Mouse (Mus musculus) stomach, postnatal 0 days (tissue): ENCODE measurements at regions not wholly inside any gene's neighbourhood (a gene's known extent, or its start where the extent isn't known, plus 50 kb on each side); places are given as distances from the start of the nearest gene placed in this dataset.

Experiments
- ATAC-seq: fragments of 200-750 bp; cut with Nextera tagmentation; 2 replicates; pipeline ENCODE4 v1.8.0; 2017; ENCODE audit not compliant: low FRiP score, low TSS enrichment
- DNase-seq: peaks from one replicate; pipeline ENCODE4 v3.0.0-alpha.2; 2016; ENCODE audit warnings: low spot score
- H3K27ac ChIP-seq: fragments of 300-500 bp; sonication (generic); replicated peaks from 2 replicates; pipeline ENCODE4 v1.5.1; 2014; ENCODE audit warnings: mild to moderate bottlenecking, control low read depth
- H3K27me3 ChIP-seq: fragments of 300-500 bp; sonication (generic); 2 replicates; pipeline ENCODE4 v1.6.1; 2014; ENCODE audit warnings: low read length; ENCODE audit not compliant: control insufficient read depth, insufficient read depth
- H3K36me3 ChIP-seq: fragments of 300-500 bp; sonication (generic); 2 replicates; pipeline ENCODE4 v1.6.1; 2014; ENCODE audit warnings: low read length, mixed read lengths; ENCODE audit not compliant: control insufficient read depth, insufficient read depth
- H3K4me1 ChIP-seq: fragments of 300-500 bp; sonication (generic); replicated peaks from 2 replicates; pipeline ENCODE4 v1.6.1; 2014; ENCODE audit warnings: antibody characterized with exemption; ENCODE audit not compliant: control insufficient read depth, insufficient read depth
- H3K4me2 ChIP-seq: fragments of 300-500 bp; sonication (generic); replicated peaks from 2 replicates; pipeline ENCODE4 v1.6.1; 2014; ENCODE audit warnings: low read depth, mild to moderate bottlenecking, control low read depth, moderate library complexity
- H3K4me3 ChIP-seq: fragments of 300-500 bp; sonication (generic); 2 replicates; pipeline ENCODE4 v1.5.1; 2014; ENCODE audit warnings: low read depth, low read length, control low read depth
- H3K9ac ChIP-seq: fragments of 300-500 bp; sonication (generic); 2 replicates; pipeline ENCODE4 v1.6.1; 2014; ENCODE audit warnings: mild to moderate bottlenecking, low read length, control low read depth, mixed read lengths
- H3K9me3 ChIP-seq: fragments of 300-500 bp; sonication (generic); 2 replicates; pipeline ENCODE4 v1.6.1; 2016; ENCODE audit warnings: low read length; ENCODE audit not compliant: control insufficient read depth
- CTCF ChIP-seq: IDR thresholded peaks from 2 replicates; pipeline ENCODE4 v1.5.1; 2016; ENCODE audit warnings: antibody characterized with exemption, low read depth, mild to moderate bottlenecking, moderate library complexity
- EP300 ChIP-seq: optimal IDR thresholded peaks from 2 replicates; pipeline ENCODE3; 2016; ENCODE audit warnings: antibody characterized with exemption
- WGBS: fragments of 180-500 bp; shearing (Covaris S2); extraction: QIAGEN DNeasy Blood & Tissue Kit; methylation state at CpG from one replicate; pipeline ENCODE4 v1.1.7; 2014; 5-methylcytosine and 5-hydroxymethylcytosine counted together

- TF ChIP-seq EP300 = no peak
- no peak for TF ChIP-seq CTCF
- Histone ChIP-seq H3K36me3 (no peaks in the 10 kb centered on the region), H3K4me1 (no peaks in the 10 kb centered on the region), H3K9me3 (no peaks in the 10 kb centered on the region), H3K4me2 (no peak overlapping the region), H3K27ac (no peak overlapping the region), H3K27me3 (no peaks in the 10 kb centered on the region), H3K9ac (no peak overlapping the region), H3K4me3 (no peak overlapping the region)
- ATAC-seq (no peak), DNase-seq (no peak)
- 86% methylated on average over 5 of the region's 5 CpGs for WGBS
These were observed 122.9 kb downstream of the Sem1 start for GRCm38 (mm10) chr6:6455566-6455965.

GRCm38 (mm10) chr6:6454396-6454795, 124.1 kb downstream of the Sem1 start:
- WGBS = 72% methylated on average over 2 of the region's 2 CpGs
- no peak overlapping the region for H3K9ac ChIP-seq
- no peak overlapping the region for H3K4me2 ChIP-seq
- H3K9me3 ChIP-seq = no peaks in the 10 kb centered on the region
- H3K4me3 ChIP-seq = no peak overlapping the region
- no peaks in the 10 kb centered on the region for H3K36me3 ChIP-seq
- no peak overlapping the region for H3K27ac ChIP-seq
- TF ChIP-seq EP300 = no peak
- no peak for TF ChIP-seq CTCF
- no peak for ATAC-seq
- no peaks in the 10 kb centered on the region for H3K4me1 ChIP-seq
- H3K27me3 ChIP-seq = no peaks in the 10 kb centered on the region
- no peak for DNase-seq

- TF ChIP-seq CTCF (no peak), EP300 (no peak)
- WGBS = 36% methylated on average over 3 of the region's 3 CpGs
- H3K36me3 ChIP-seq = no peaks in the 10 kb centered on the region
- no peak overlapping the region for H3K27ac ChIP-seq
- H3K27me3 ChIP-seq = no peaks in the 10 kb centered on the region
- H3K9ac ChIP-seq = no peak overlapping the region
- no peak overlapping the region for H3K4me2 ChIP-seq
- no peaks in the 10 kb centered on the region for H3K4me1 ChIP-seq
- H3K9me3 ChIP-seq = no peaks in the 10 kb centered on the region
- H3K4me3 ChIP-seq = no peak overlapping the region
- DNase-seq (no peak), ATAC-seq (no peak)
These were observed 143.6 kb downstream of the Sem1 start for GRCm38 (mm10) chr6:6434855-6435254.

- no peak overlapping the region for H3K4me3 ChIP-seq
- H3K36me3 ChIP-seq = no peaks in the 10 kb centered on the region
- H3K27me3 ChIP-seq = no peaks in the 10 kb centered on the region
- H3K9ac ChIP-seq = no peak overlapping the region
- ATAC-seq = no peak
- no peaks in the 10 kb centered on the region for H3K4me1 ChIP-seq
- no peak for TF ChIP-seq CTCF
- no peak for TF ChIP-seq EP300
- no peak overlapping the region for H3K4me2 ChIP-seq
- no peaks in the 10 kb centered on the region for H3K9me3 ChIP-seq
- DNase-seq = no peak
- H3K27ac ChIP-seq = no peak overlapping the region
- WGBS = 64% methylated on average over 5 of the region's 5 CpGs
These were observed 144.1 kb downstream of the Sem1 start for GRCm38 (mm10) chr6:6434261-6434802.

DNA sequence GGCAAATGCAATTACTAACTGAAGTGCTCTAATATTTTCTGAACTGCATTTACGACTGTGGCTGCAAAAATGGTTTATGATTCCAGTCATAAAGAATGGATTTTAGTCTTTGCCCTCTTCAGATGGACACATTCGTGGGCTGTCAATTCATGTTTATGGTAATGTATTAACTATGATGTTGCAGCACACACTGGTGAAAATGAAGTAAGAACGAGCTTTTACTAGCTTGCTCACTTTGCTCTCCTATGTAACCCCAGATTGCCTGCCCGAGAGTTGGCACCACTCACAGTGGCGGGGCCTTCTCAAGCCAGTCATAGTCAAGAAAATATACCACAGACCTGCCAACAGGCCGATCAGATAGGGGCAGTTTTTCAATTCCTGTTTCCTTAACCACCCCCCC, 145.3 kb downstream of the Sem1 start:
- no peak for ATAC-seq

GRCm38 (mm10) chr6:6414654-6415610, 163.5 kb downstream of the Sem1 start:
- Histone ChIP-seq H3K9ac (no peak overlapping the region), H3K4me1 (no peaks in the 10 kb centered on the region), H3K27me3 (no peaks in the 10 kb centered on the region), H3K4me2 (no peak overlapping the region), H3K36me3 (no peaks in the 10 kb centered on the region), H3K27ac (no peak overlapping the region), H3K4me3 (no peak overlapping the region), H3K9me3 (no peaks in the 10 kb centered on the region)
- TF ChIP-seq EP300 (no peak), CTCF (no peak)
- DNase-seq (no peak), ATAC-seq (no peak)
- WGBS = 81% methylated on average over 9 of the region's 9 CpGs

More for the DNA sequence above, 145.3 kb downstream of the Sem1 start:
- H3K36me3 ChIP-seq = no peaks in the 10 kb centered on the region
- 77% methylated on average over 6 of the region's 6 CpGs for WGBS
- H3K27me3 ChIP-seq = no peaks in the 10 kb centered on the region
- H3K4me3 ChIP-seq = no peak overlapping the region
- no peak overlapping the region for H3K9ac ChIP-seq
- H3K27ac ChIP-seq = no peak overlapping the region
- DNase-seq = no peak
- no peak overlapping the region for H3K4me2 ChIP-seq
- no peak for TF ChIP-seq CTCF
- no peak for TF ChIP-seq EP300
- no peaks in the 10 kb centered on the region for H3K9me3 ChIP-seq
- H3K4me1 ChIP-seq = no peaks in the 10 kb centered on the region
